Mouse (Mus musculus): ENCODE data around the gene AF067063. TPM values are rescaled to one million over a fixed set of nuclear protein-coding genes. Genes with fewer than 3 reads are reported as not detected.
"Not testable (repeated sequence)": the region's sequence is repeated elsewhere in the genome, so short reads cannot be mapped to it uniquely, and the experiment has no call there.

AF067063 gene
- polyA plus RNA-seq (2012; fragmentation: generic; extraction: Trizol), result not detected
- long read RNA-seq, experiment 1, result 0 reads
- long read RNA-seq, experiment 2, result 0 reads

DNA sequence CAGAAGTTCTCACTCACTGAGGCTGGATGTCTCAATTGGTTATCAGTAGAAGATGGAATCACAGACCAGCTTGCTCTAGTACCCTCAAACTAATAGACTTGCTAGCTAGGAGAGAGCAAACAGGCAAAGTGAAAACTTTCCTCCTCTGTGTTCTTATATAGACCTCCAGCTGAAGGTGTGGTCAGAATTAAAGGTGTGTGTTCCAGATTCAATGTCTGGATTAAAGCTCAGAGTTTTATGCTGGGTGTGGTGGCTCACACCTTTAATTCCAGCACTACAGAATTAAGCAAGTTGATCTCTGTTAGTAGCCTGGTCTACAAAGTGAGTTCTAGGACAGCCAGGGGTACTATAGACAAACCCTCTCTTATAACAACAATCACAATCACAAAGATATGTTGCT is at the start of gene AF067063:
Gene AF067063 (minus strand): TSS at position 101 of the 400 bp plus-strand sequence.
- not testable (repeated sequence) for H3K4me3 ChIP-seq (ENCODE audit: insufficient read depth, poor library complexity, severe bottlenecking); H3K79me2 ChIP-seq (ENCODE audit: control insufficient read depth, insufficient read depth); H3K79me3 ChIP-seq (ENCODE audit: low read depth); H3K27me3 ChIP-seq (ENCODE audit: control insufficient read depth, insufficient read depth, insufficient read length); H3ac ChIP-seq (ENCODE audit: control insufficient read depth, insufficient read length, low read depth); H3K36me3 ChIP-seq (ENCODE audit: control insufficient read depth, insufficient read depth)

DNA sequence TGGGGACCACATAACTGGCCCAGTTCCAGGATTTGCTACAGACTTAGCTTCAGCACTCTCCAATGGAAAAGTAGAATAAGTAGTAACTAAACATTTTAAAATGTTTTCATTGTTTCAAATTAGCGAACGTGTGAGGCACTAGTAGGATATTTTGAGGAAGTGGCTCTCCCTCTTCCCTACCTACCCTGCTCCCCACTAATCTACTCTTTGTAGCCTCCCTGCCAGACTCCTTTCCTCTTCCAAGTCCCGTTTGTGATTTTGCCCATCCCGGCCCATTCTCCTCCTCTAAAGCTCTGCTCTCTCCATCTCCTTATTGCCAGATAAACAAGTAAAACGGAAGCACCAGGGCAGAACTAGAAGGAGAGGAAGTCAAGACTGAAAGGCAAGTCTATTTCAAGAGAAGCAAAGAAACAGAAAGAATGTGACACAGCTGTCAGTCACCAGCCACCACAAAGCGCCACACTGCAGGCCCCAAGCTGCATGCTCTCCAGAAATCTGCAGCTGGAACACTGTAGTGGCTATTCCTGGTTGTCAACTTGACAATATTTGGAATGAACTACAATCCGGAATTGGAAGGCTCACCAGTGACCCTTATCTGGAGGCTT is 34.5 kb upstream of the AF067063 start:
- not testable (repeated sequence) for H3K79me2 ChIP-seq (ENCODE audit: control insufficient read depth, insufficient read depth); H3ac ChIP-seq (ENCODE audit: control insufficient read depth, insufficient read length, low read depth); H3K27me3 ChIP-seq (ENCODE audit: control insufficient read depth, insufficient read depth, insufficient read length); H3K79me3 ChIP-seq (ENCODE audit: low read depth); H3K36me3 ChIP-seq (ENCODE audit: control insufficient read depth, insufficient read depth); H3K4me3 ChIP-seq (ENCODE audit: insufficient read depth, poor library complexity, severe bottlenecking)

GRCm38 (mm10) chr13:119862399-119862798 is 32.4 kb upstream of the AF067063 start:
- not testable (repeated sequence) for H3K79me3 ChIP-seq (ENCODE audit: low read depth); H3K79me2 ChIP-seq (ENCODE audit: control insufficient read depth, insufficient read depth); H3K27me3 ChIP-seq (ENCODE audit: control insufficient read depth, insufficient read depth, insufficient read length); H3K4me3 ChIP-seq (ENCODE audit: insufficient read depth, poor library complexity, severe bottlenecking); H3K36me3 ChIP-seq (ENCODE audit: control insufficient read depth, insufficient read depth); H3ac ChIP-seq (ENCODE audit: control insufficient read depth, insufficient read length, low read depth)

GRCm38 (mm10) chr13:119839982-119840381 is 10.0 kb upstream of the AF067063 start:
- H3K79me2 ChIP-seq (ENCODE audit: control insufficient read depth, insufficient read depth); H3K27me3 ChIP-seq (ENCODE audit: control insufficient read depth, insufficient read depth, insufficient read length); H3ac ChIP-seq (ENCODE audit: control insufficient read depth, insufficient read length, low read depth); H3K4me3 ChIP-seq (ENCODE audit: insufficient read depth, poor library complexity, severe bottlenecking); H3K36me3 ChIP-seq (ENCODE audit: control insufficient read depth, insufficient read depth); H3K79me3 ChIP-seq (ENCODE audit: low read depth): not testable (repeated sequence)

DNA sequence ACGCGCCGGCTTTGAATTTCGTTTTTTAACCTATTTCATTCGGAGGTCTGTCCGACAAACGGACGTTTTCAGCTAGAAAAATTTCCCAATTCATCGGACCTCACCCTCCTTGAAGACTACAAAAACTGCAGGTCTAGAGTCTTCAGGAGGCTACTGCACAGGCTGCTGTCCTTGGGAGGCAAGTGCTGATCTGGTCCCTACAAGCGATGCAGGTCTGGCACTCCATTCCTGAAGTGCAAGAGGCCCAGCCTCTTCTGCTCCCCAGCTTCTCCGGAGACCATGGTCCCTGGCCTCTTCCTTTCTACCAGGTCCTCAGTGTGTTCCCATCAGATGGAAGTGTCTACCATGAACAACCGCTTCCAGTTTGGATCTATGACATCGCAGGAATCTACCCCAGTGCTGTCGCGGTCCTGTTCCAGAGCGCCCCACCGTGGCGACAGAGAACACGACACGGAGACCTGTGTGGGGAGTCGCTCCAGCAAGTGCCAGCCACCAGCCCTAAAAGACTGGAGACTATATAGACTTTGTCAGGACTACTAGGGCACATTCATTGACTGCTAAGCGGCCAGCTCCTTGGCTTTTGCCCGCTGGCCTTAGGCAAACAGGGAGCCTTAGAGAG is 7.8 kb upstream of the AF067063 start:
- not testable (repeated sequence) for H3K27me3 ChIP-seq (ENCODE audit: control insufficient read depth, insufficient read depth, insufficient read length); H3K79me3 ChIP-seq (ENCODE audit: low read depth); H3K4me3 ChIP-seq (ENCODE audit: insufficient read depth, poor library complexity, severe bottlenecking); H3K79me2 ChIP-seq (ENCODE audit: control insufficient read depth, insufficient read depth); H3ac ChIP-seq (ENCODE audit: control insufficient read depth, insufficient read length, low read depth); H3K36me3 ChIP-seq (ENCODE audit: control insufficient read depth, insufficient read depth)

- not testable (repeated sequence) for H3K79me2 ChIP-seq (ENCODE audit: control insufficient read depth, insufficient read depth); H3K79me3 ChIP-seq (ENCODE audit: low read depth); H3K27me3 ChIP-seq (ENCODE audit: control insufficient read depth, insufficient read depth, insufficient read length); H3K4me3 ChIP-seq (ENCODE audit: insufficient read depth, poor library complexity, severe bottlenecking); H3ac ChIP-seq (ENCODE audit: control insufficient read depth, insufficient read length, low read depth); H3K36me3 ChIP-seq (ENCODE audit: control insufficient read depth, insufficient read depth)
These were observed 6.4 kb upstream of the AF067063 start for GRCm38 (mm10) chr13:119836324-119836811.

DNA sequence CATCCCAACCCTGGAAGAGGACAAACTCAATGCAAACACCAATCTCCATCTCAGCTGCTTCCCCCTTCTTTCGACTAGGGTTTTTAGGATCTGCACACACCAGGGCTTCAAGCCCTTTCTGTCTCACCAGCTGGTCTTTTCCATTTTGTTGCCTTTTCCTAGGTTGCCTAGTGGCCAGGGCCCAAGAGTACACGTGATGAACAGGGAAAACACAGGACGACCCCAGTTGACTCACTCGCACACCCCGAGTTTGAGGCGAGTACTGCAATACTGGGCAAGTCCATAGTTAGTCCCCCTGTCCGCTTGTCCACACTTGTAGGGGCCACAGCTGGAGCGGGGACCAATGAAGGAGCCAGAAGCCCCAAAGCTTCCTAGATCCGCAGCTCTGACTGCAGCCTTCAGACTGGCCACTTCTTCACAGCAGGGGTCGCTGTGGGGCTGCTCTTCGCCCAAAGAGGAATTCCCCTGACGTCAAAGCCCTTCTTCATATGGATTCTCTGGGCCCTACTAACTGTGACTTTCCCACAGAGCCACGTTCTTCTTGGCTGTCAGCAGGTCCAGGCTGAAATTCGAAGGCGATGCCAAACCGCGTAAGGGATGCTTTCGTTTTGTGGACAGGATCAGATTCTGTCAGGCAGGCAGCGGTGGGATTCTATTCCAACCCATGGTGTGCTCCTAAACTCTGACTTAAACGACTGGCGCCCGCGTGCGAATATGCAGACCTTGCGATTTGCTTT is 5.5 kb upstream of the AF067063 start, which contains the start of gene D13Ertd608e:
Gene D13Ertd608e (plus strand): TSS at position 687 of the 737 bp plus-strand sequence.
- H3ac ChIP-seq (ENCODE audit: control insufficient read depth, insufficient read length, low read depth); H3K4me3 ChIP-seq (ENCODE audit: insufficient read depth, poor library complexity, severe bottlenecking); H3K36me3 ChIP-seq (ENCODE audit: control insufficient read depth, insufficient read depth); H3K27me3 ChIP-seq (ENCODE audit: control insufficient read depth, insufficient read depth, insufficient read length); H3K79me3 ChIP-seq (ENCODE audit: low read depth); H3K79me2 ChIP-seq (ENCODE audit: control insufficient read depth, insufficient read depth): not testable (repeated sequence)

- Histone ChIP-seq H3K79me2 (ENCODE audit: control insufficient read depth, insufficient read depth) (no peaks in the 10 kb centered on the region), H3ac (ENCODE audit: control insufficient read depth, insufficient read length, low read depth) (no peak overlapping the region), H3K36me3 (ENCODE audit: control insufficient read depth, insufficient read depth) (no peaks in the 10 kb centered on the region), H3K4me3 (ENCODE audit: insufficient read depth, poor library complexity, severe bottlenecking) (no peak overlapping the region), H3K79me3 (ENCODE audit: low read depth) (no peaks in the 10 kb centered on the region), H3K27me3 (ENCODE audit: control insufficient read depth, insufficient read depth, insufficient read length) (no peaks in the 10 kb centered on the region)
- no peak for TF ChIP-seq MAX (IDR thresholded peaks at IDR 0.05)
- no peak for TF ChIP-seq CEBPB (IDR thresholded peaks at IDR 0.05; ENCODE audit: low read depth)
- no peak for TF ChIP-seq CTCF (IDR thresholded peaks at IDR 0.05; ENCODE audit: control insufficient read depth, insufficient read depth, insufficient read length)
- no peak for TF ChIP-seq USF1 (IDR thresholded peaks at IDR 0.05; ENCODE audit: low read depth)
These were observed 12.3 kb downstream of the AF067063 start for GRCm38 (mm10) chr13:119817579-119818206.

Data from C2C12 (cell line).